Mouse (Mus musculus): ENCODE data around the gene Gm37240.
"Not testable (repeated sequence)": the region's sequence is repeated elsewhere in the genome, so short reads cannot be mapped to it uniquely, and the experiment has no call there.

Gene Gm37240

DNA sequence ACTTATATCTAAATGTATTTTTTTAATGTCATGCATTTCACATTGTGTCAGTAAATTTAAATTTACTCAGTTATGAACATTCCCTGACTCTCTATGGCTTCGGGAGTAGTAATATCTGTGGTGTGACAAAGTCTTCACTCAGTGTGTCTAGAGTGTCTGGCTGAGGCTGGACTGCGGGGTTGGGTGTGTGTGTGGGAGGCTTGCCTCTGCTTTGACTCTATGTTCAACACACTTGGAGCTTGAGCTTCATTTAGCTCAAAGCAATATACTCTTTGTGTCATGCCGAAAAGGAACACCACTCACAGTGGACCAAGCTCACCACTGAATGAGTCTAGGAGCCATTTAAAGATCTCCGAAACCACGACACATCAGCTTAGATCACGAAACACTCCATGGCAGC is 1203.5 kb downstream of the Gm37240 start:
- no peak for DNase-seq

DNA sequence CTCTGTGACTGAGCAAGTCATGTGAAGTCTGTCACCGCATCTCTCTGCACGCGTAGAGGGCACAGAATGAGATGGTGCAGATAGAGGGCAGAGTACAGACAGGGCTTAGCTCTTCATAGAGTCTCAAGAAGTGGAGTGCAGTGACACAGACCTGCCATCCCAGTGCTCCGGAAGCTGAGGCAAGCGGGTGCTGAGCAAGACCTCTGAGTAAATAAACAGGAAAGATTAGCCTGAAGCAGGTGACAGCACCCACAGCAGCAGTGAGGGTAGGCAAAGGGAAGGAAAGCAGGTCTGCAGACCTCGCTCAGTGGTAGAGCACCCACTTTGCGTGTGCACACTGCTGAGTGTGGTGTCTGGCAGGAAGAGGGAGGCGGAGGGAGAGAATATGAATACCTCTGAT is 1205.6 kb downstream of the Gm37240 start:
- DNase-seq, result no peak

DNA sequence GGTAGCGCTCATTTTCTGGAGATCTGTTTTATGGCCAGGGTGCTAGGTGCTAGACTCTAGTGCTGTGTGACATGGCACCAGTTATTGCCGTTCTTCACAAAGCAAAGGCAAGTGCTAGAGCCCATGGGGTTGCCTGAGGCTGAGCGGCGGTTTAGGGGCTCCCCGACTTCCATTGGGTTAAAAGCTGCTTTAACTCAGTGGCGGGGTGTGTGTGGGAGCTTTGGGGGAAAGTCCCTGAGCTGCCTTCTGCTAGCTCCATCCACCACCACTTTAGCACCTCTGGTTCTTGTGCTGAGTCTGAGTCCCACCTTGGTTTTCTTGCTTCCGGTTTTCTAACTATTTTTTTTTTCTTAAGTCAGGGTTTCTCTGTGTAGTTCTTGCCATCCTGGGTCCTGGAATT is 1207.3 kb downstream of the Gm37240 start:
- DNase-seq, result no peak

DNA sequence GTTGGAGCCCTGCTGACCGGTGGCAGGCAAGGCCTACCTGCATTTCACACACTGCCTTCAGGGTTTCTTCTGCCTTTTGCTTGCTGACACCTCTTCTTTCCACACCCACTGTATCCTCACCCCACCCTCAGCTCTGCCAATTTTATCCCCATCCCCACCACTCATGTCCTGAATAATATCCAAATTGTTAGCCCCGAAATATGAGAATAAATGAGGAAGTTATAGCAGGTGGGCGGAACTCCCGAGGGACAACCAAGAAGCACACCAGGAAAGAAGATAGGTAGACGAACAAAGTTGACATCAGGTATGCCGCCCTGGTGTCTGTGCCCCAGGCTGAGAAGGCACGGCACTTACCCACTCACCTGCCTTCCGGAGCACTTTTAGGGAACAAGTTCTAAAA is 1207.8 kb downstream of the Gm37240 start:
- DNase-seq, result no peak

DNA sequence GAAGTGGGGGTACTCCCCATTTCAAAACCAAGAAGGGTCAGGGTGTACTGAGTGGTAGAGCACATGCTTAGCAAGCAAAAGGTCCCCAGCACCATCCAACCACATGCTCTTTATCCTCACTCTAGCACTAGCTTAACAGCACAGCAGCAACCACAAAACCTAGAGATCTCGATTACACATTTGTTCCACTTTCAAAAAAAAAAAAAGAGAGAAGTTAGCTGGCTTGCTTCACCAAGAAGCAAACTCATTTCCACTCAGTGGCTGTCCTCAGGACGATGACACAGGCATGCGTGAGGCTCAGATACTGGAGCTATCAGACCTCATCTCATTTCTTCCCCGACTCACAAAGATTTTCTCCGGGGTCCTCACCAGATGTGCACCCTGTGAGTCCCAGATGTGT is 1208.4 kb downstream of the Gm37240 start:
- DNase-seq, result no peak

DNA sequence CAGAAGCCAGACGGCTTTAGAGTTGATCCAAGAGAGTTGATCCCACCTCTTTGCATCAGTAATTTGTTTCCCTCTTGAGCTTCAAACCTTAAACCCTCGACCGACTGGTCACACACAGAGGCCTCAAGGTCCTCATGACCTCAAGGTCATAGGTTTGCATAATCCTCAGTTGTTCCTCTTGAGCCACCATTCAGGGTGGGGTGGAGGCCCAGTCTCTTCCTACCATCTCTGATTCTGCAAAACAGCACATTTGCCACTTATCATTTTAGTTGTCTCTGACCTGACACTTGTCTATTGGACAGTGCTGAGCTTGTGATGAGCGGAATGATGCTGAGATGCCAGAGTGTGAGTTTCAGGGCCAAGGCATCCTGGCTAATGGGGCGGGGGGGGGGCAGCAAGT is 1211.6 kb downstream of the Gm37240 start:
- no peak for DNase-seq

DNA sequence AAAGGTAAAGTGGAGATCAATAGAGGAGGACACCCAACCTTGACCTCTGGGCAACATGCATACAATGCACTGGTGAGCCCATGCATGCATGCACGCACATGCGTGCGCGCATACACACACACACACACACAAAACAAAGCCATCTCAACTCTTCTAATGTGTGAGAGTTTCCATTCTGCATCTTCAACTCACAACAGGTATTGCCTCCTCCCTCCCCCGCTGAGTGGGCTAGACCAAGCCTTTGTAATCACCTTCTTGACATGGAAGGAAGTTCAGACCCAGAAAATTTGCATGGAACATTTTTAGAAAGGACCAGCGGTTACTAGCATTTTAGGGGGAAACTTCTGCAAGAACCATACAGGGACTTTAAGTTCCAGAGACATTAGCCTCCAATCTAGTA is 1213.8 kb downstream of the Gm37240 start:
- no peak for DNase-seq

DNA sequence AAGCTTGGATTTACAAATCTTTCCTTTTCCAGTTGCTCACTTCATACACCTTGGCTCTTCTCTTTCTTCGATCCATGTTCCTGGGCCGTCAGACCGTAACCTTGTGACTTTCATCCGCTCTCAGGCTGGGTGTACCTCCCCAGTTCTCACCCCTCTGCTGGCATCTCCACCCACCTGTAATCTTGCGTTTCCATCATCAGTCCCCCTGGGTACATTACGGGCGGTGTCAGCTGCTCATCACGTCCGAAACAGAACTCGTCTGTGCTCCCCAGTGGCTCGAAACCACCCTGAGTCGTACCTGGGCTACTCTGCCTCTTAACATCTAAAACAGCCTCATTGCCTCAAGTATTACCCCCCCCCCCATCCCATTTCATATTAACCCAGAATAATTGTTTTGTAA is 1215.2 kb downstream of the Gm37240 start:
- DNase-seq, result no peak

DNA sequence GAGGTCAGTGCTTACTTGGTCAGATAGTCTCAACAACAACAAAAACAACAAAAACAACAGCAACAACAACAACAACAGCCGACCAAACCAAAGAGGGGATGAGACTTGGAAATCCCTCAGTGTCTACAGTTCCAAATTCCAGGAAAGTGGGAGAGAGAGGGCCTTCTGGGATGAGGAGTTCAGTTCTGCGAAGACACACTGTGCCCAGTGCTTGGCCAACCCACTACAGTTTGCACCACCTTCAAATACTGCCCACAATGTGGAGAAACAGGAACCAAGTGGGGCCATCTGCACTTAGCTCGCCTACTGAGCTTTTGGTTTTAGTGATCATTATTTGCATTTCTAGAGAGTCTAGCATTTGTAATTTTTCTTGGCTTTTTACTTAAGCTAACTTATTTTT is 1218.4 kb downstream of the Gm37240 start:
- DNase-seq, result no peak

DNA sequence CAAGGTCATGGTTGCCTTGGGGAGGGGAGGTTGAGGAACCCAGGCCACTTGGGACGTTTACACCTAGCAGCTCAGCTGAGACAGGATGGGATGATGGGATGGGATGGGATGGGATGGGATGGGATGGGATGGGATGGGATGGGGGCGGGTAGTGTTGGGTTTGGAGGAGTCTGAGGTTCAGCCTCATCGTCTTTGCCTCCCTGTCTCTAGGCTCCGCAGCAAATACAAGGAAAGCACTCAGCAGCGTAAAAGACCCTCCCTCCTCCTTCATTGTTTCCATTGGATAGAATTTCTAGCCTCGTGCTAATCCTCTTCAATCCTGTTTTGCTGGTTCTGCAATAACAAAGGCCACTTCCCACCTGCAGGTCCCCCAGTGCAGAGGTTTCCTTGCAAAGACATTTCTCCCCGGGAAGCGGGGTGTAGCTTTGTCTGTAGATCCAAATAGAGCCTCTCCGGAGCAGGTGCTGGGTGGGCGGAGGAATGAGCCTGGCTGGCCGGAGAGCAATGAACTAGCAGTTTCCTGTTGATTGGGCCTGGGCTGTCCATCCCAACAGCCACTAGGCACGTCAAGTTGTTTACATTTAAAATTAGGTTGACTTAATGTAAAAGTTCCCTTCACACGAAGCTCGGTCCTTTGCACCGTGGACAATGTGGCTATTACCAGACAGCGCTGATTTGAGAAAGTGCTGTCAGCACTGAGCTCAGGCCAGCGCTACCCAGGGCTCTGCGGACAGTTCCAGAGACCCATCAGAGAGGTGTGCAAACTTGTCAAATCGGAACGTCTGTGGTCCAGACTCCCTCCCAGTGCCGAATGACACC is 1221.9 kb downstream of the Gm37240 start:
- DNase-seq, result no peak

DNA sequence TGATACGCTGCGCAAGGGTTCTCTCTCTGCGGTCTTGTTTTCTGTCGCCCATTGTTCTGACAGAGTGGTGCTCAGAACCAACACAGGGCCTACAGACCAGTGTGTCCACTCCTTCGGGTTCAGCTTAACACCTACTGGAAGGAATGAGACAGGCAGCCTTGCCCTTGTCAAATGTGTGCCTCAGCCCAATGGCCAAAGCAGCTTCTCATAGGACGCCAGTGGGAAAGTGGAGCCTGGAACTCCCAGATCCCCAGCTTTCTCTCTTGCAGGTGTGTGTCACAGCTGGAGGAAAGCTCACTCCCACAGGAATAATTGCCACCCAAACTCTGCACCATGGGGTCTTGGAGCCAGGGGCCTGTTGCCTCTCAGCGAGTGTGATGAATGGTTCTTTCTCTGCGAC is 1222.6 kb downstream of the Gm37240 start:
- no peak for DNase-seq

DNA sequence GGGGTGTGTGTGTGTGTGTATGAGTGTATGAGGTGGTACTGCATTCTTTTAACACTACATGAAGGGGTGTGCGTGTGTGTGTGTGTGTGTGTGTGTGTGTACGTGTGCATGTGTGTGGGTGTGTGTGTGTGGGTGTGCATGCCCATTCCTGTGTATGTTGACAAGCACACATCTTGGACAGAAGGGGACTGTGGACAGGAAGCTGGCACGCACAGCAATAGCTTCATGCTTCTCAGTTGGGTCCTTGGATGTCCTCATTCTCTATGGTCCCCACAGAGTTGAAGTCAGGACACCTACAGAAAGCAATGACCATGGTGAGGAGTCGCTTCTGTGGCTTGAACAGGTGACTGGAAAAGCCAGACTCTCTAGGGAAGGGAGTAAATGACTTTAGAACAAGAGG is 1223.5 kb downstream of the Gm37240 start:
- DNase-seq, result no peak

DNA sequence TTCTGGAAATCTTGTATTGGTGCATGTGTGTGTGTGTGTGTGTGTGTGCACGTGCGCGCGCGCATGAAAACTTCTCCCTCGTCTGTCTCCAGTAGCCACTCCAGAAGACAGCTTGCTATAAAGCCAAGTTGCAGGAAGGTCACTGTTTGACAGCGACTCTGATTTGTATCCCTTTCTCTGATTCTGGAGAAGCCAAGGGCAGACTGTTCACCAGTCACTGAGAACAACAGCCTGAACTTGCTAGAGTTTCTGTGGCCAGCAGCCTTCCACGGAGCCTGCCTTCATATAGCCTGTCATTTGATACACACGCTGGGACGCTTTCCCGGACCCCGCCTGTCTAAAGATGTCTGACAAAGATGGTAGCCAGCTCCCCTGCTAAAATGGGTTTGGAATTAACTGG is 1224.2 kb downstream of the Gm37240 start:
- no peak for DNase-seq

DNA sequence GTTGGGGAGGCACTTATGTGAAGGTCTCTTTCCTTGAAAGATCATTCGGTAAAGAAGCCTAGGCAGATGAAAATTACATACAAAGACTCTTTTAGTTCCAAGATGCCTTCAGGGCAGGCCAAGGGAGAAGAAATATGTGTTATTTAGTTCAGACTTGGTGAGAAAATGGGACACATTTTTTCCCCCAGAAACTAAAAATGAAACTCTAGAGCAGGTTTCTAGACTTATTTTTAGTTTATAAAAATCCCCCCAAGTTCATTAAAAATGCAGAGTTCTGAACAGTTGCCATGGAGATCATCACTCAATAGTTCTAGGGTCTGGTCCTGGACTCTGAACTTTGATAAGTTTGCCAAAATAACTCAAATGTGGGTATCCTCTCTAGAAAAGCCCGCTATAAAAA is 1226.9 kb downstream of the Gm37240 start:
- no peak for DNase-seq

DNA sequence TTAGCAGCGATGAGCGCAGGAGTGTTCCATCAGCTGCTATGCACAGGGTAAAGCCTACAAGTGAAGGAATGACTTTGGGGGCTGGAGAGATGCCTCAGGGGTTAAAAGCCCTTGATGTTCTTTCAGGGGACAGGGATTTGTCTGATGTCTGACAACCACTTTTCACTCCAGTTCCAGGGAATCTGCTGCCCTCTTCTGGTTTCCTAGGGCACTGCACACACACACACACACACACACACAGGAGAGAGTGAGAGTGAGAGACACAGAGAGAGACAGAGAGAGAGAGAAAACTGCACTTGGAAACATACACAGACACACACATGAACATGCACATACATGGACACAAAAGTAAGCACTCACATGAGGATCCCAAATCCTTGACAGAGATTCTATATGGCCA is 1228.4 kb downstream of the Gm37240 start:
- no peak for DNase-seq

DNA sequence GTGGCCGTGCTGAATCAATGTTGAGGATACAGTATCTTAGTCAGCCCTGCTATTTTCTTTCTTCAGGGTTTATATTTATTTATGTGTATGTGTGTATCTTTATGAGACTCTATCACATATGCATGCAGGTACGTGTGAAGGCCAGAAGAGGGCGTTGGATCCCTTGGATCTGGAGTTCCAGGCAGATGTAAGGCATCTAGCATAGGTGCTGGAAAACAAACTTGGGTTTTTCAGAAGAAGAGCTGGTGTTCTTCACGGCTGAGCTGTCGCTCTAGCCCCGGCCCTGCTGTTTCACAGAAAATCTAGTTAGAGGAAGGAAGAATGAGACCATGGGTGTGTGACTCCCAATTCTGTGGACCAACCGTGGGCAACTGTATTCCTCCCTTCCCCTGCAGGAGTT is 1229.3 kb downstream of the Gm37240 start:
- DNase-seq, result no peak

DNA sequence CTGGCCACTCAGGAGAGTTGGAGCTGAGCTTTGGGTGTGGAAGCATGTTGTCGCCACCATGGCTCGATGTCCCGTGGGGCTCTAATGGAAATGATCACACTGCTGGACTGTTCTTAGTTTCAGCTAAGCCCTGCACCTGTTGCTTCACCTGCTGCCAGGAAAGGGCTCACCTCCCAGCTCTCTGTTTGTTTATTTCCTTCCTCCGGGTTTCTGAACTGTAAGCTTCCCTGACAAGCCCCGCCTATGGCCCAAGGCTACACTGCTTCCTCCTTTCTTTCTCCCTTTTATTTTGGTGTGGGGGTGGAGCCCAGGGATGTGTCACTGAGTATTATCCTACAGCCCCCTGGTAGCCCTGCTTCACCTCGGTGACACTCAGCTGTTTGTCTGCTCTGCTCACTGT is 1230.1 kb downstream of the Gm37240 start:
- DNase-seq, result no peak

DNA sequence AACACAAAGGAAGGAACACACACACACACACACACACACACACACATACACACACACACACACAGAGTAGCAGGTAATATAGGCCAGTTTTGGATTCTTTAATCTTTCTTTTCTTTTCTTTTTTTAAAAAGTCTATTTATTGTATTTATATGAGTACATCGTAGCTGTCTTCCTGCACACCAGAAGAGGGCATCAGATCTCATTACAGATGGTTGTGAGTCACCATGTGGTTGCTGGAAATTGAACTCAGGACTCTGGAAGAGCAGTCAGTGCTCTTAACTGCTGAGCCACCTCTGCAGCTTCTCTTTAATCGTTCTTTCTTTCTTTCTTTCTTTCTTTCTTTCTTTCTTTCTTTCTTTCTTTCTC is 1231.5 kb downstream of the Gm37240 start:
- DNase-seq, result not testable (repeated sequence)

DNA sequence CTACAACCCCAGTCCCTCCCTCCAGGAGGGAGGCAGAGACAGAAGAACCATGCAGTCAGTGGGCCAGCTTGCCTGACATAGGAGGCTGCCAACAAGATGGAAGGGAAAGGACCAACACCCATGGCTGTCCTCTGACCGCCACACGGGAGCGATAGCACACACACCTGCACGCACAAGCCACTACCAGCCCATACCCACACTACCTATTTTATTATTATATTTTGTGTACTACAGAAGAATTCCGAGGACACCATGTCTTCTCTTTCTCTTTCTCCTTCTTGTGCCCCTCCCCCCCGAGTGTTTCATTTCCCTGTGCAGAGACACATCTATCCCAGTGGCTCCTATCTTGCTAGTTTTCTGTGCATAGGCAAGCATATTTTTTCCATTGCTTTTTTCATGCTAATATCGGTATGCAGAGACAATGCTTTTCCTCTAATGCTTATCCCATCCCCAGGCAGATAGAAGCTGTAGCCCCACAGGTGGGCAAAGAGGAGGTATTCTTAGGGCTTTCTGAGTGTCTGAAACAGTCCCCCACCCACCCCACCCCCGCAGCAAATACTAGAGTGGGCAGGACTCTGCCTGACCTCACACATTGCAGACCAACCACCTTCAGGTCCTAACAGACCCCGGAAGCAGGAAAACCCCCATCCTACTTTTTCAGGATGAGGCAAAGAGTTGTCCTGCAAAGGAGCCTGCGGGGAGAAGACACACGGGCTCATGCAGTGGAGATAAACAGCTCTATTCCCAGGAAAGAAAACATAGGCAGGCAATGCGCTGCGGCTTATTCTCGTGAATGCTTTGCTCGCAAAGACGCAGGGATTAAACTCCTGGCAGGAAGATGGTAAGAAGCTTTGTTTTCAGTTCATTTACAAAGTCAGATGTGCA is 1232.2 kb downstream of the Gm37240 start:
- DNase-seq, result no peak

DNA sequence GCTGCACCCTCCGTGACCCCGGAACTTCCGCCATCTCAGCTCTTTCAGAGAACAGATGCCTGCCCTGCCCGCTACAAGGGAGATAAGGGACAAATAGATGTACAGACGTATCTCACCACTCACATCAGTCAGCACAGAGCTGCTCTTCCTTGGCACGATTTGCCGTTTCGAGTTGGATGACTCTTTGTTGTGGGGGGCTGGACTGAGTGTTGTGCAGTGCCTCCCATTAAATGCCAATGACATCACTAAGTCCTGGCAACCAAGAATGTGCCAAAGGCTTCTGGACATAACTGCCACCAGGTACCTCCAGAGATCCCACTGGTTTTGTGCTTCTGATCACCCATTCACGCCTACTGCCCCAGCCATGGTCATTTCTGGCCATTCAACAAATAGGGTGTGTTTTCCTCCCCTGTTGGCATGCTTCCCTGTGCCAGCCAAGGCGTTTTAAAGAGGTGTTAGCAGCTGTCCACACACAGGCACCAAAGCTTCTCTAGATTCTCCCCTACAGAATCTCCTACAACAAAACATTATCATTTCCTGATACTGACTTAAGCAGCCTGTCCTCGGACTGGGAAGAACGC is 1233.0 kb downstream of the Gm37240 start:
- DNase-seq, result no peak

DNA sequence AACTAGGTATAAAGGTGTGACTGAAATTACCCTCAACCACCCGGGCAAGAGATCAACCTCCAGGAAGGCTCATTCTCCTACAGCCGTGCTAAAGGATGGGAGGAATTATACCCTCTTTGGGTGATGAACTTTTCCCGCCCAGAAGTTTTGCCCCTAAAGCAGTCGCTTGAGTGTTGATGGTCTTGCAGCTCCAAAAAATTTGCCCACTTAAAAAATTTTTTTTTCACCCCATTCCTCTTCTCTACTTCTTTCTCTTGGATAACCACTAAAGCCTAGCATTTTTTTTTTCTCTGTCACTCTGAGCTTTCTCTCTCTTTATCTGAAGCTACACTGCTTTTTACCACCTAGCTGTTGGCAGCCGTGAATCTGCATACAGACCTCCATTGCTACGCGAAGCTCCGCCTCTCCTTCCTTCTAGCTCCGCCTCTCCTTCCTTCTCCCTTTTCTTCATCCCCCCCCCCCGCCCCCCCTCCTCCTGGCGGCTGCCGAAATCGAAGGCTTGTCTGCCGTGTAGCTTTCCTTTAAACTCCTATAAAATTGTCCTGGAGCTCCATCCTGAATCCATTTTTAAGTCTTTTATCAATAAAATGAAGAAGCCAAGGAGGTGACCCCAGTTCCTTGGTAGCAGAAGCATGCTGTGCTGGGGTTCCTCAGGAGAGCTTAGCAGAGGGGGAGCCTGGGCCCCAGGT is 1233.6 kb downstream of the Gm37240 start:
- no peak for DNase-seq

DNA sequence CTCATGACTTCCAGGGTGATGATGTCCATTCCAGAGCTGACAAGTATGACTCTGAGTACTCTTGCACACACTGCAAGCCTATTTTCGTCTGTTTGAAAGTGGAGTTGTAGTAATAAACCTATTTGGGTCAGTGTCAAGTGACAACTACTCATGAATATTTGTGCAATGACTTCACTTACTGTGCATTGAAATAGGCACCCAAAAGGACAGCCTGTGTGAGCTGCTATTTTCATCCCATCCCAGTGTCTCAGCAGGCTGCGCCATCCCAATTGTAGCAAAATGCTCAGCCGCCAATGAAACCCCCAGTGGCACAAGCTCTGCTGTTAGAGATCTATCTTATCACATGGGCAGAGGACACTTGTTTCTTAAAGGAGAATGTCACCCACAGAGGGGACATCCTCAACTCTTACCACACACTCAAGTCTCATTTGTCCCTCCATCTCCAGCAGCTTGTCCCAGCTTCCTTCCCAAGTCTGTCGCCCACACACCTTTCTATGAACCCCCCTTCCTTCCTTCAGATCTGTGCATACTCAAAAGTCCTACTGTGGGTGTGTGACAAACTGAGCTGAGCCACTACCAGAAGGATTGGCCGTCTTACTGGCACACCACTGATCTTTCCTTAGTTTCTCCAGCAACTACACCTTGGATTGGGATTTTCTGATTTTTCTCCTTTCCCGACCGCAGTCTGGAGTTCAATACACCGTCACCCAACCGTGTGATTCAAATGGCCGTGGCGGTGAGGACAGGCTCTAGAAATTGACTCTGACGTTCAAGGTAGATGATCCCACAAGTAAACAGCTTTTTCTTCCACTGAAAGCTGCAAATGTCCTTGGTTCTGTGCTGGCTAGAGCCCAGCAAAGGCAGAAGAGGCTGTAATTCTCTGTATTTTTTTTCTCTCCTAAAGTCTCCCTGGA is 1234.4 kb downstream of the Gm37240 start:
- DNase-seq, result no peak
